Mouse (Mus musculus) central nervous system, embryonic 18 days (tissue): ENCODE data around the gene Zfp641. TPM values are rescaled to one million over a fixed set of nuclear protein-coding genes. Genes with fewer than 3 reads are reported as not detected.

Experiments used
- polyA plus RNA-seq: library from polyadenylated mRNA; depleted of rRNA; stranded (reverse); fragments of >200 nt; gene quantifications from 2 replicates; pipeline ENCODE4 v1.2.3, GENCODE M21; 2012; rRNA removed

Gene Zfp641
- polyA plus RNA-seq: 13.7 and 14.5 TPM in 2 replicates

GRCm38 (mm10) chr15:98295628-98296551 is at the start of gene Zfp641:
Gene Zfp641 (minus strand): TSS chr15:98296161.

DNA sequence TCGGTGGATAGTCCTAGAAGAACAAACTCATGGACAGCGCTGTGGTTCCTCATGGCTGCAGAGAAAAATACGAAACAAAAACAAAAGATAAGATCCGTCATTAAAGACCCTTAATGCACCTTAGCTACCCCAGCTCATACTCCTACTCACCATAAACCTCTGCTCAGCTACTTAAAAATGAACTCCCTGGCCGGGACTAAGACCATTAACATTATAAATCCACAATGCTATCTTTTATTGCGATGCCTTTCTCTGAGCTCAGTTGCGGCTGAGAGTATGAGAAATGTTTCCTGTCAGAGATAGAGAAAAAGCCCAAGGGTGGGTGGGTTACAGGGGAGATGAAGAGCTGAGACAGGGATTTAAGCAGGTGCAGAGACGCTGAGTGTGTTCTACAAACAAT is 44.9 kb upstream of the Zfp641 start, which contains the start of gene Olfr284:
Gene Olfr284 (minus strand): TSS at position 101 of the 400 bp plus-strand sequence.

DNA sequence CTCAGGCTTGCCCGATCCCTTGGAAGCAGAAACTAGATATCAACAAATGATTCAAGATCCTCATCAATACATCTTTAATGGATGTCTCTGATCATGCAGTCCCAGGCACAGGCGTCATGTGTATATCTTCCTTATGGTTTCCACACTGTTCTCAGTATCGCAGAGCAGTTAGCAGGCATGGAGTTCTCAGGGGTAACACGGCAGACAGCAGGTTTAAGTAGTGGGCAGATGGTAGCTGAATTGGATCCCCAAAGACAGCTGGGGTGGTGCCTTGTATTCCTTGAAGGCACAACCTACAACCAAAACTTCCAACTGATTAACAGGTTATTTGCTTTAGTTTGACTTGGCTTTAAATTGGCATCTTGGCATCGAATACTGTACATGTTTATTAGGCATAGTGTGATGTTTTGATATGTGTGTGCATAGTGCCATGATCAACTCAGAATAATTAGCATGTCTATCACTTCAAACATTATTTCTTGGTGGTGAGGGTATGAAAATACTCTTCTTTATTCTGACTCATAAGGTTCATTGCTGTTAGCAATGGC is 21.3 kb upstream of the Zfp641 start, which contains the start of gene Olfr285:
Gene Olfr285 (minus strand): TSS at position 177 of the 548 bp plus-strand sequence.

DNA sequence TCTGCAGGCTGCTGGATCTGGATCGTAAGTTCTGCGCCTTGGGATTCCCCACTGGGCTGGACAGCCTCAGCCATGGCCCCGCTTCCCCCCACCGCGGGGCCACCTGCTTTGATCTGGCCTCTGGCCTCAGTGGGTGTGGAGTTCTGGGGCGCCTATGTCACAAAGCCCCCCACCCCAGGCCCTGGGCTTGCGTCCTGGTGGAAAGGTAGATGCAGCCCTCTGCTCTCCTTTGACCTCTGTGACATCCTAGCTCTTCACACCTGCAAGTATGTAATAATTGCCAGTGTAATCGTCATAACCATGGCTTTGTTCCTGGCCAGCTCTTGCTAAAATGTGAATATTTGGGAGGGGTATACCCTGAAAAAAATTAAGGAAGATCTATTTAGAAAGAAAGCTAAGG is 38.8 kb downstream of the Zfp641 start, which contains the start of gene H1fnt:
Gene H1fnt (minus strand): TSS at position 101 of the 400 bp plus-strand sequence.

Other genes starting within 250 kb of the Zfp641 start
- 141 and 145 TPM in 2 replicates for gene Pfkm, start 203.6 kb downstream of the Zfp641 start, polyA plus RNA-seq
- gene Senp1, start 202.4 kb downstream of the Zfp641 start, polyA plus RNA-seq: 15.4 and 16.1 TPM in 2 replicates
- gene Asb8, start 130.5 kb downstream of the Zfp641 start, polyA plus RNA-seq: 47.8 and 48.6 TPM in 2 replicates
- 58.9 and 63.7 TPM in 2 replicates for gene Ccdc184, start 129.0 kb downstream of the Zfp641 start, polyA plus RNA-seq
- gene Olfr288, start 100.6 kb downstream of the Zfp641 start, polyA plus RNA-seq: not detected in 2 replicates
- 0.06 and 0.07 TPM in 2 replicates for gene Gm44579, start 75.2 kb downstream of the Zfp641 start, polyA plus RNA-seq
- 0.31 and 0.32 TPM in 2 replicates for gene Olfr287, start 75.1 kb downstream of the Zfp641 start, polyA plus RNA-seq
- gene Olfr286, start 61.7 kb downstream of the Zfp641 start, polyA plus RNA-seq: not detected in 2 replicates
- gene H1fnt, start 38.9 kb downstream of the Zfp641 start, polyA plus RNA-seq: not detected in 2 replicates
- not detected in 2 replicates for gene Olfr285, start 21.2 kb upstream of the Zfp641 start, polyA plus RNA-seq
- gene Olfr284, start 44.8 kb upstream of the Zfp641 start, polyA plus RNA-seq: not detected in 2 replicates
- not detected in 2 replicates for gene Olfr283, start 84.8 kb upstream of the Zfp641 start, polyA plus RNA-seq
- not detected in 2 replicates for gene Olfr282, start 135.1 kb upstream of the Zfp641 start, polyA plus RNA-seq
- gene Olfr281, start 156.4 kb upstream of the Zfp641 start, polyA plus RNA-seq: not detected in 2 replicates
- gene OR5BS1P, start 173.7 kb upstream of the Zfp641 start, polyA plus RNA-seq: not detected in 2 replicates
- 0.09 TPM in 1 of 2 replicates, not detected in the other for gene Lalba, start 186.6 kb upstream of the Zfp641 start, polyA plus RNA-seq
- not detected in 2 replicates for gene Olfr279, start 196.2 kb upstream of the Zfp641 start, polyA plus RNA-seq
- 90.0 and 92.4 TPM in 2 replicates for gene Kansl2, start 238.1 kb upstream of the Zfp641 start, polyA plus RNA-seq